In the genomic region with DNA sequence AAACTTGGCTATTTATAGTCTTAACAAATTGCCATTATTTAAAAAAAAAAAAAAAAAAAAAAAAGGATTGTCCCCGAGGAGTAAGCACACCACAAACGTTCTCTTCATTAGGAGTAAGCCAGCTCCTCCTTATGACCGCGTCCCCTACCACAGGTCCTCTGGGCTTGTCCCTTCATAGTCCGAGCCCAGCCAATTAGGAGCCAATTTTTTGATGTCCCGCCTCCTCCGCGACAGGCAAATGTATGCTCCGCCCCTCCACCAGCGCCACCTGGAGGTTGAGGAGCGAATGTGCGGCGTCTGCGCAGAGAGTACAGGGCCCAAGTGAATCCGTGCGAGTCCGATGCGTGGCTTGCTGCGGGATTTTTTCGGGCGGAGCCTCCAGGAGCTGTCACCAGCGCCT, we compare ENCODE assay signal across 8 mouse cellular contexts. TPM values are rescaled to one million over a fixed set of nuclear protein-coding genes. Genes with fewer than 3 reads are reported as not detected.
DNase-seq lines count a peak whose midpoint lies in the region; ATAC-seq and TF ChIP-seq lines count a peak whose summit lies in the region.

No protein-coding gene starts in this region.

- peak overlapping the region; percentile 61 for H3K9ac ChIP-seq in embryonic facial prominence, embryonic 14.5 days (ENCODE audit: low read depth, low read length)
- peak overlapping the region; percentile 57 for H3K9ac ChIP-seq in heart, adult 2 months (ENCODE audit: low read depth, low read length)
- 0 out of 2 replicates have a peak overlapping the region, but pooled peaks have one; percentile 37 for H3K9ac ChIP-seq in limb, embryonic 12.5 days (replicated peaks)
- no peak overlapping the region; the same call in 1 of the 2 replicates for H3K9ac ChIP-seq in midbrain, embryonic 14.5 days (replicated peaks; ENCODE audit: low read length)

- intact Hi-C loops in heart, adult 2 months (cut with DNase I), result loop anchor here (1.0 to 2.0 kb wide), 2 partner anchors 33 to 96 kb away; no protein-coding TSS in a partner anchor

- peak; percentile 97 for TF ChIP-seq CTCF in bone marrow, adult 2 months (IDR thresholded peaks at IDR 0.05; ENCODE audit: control insufficient read depth, insufficient read depth, low read length)
- TF ChIP-seq CTCF in heart, adult 2 months (IDR thresholded peaks at IDR 0.05), result peak; percentile 97

- peak overlapping the region; percentile 34 for H3K4me3 ChIP-seq in bone marrow, adult 2 months (replicated peaks; ENCODE audit: control insufficient read depth, low read depth, low read length)
- peak overlapping the region; percentile 40 for H3K4me3 ChIP-seq in embryonic facial prominence, embryonic 14.5 days (ENCODE audit: low read depth, low read length)
- peak overlapping the region; percentile 40 for H3K4me3 ChIP-seq in heart, adult 2 months
- H3K4me3 ChIP-seq in limb, embryonic 12.5 days (replicated peaks), result peak overlapping the region; percentile 42
- H3K4me3 ChIP-seq in midbrain, embryonic 14.5 days (replicated peaks; ENCODE audit: low read depth, low read length), result peak overlapping the region; percentile 27

- H3K9me3 ChIP-seq in embryonic facial prominence, embryonic 14.5 days (ENCODE audit: control insufficient read depth, low read length), result no peaks in the 10 kb centered on the region
- H3K9me3 ChIP-seq in limb, embryonic 12.5 days, result no peaks in the 10 kb centered on the region
- H3K9me3 ChIP-seq in midbrain, embryonic 14.5 days (ENCODE audit: control insufficient read depth, low read length), result no peaks in the 10 kb centered on the region

- peak; percentile 53; the same call in 1 of the 2 replicates for TF ChIP-seq POLR2A in bone marrow, adult 2 months (IDR thresholded peaks at IDR 0.05; ENCODE audit: borderline replicate concordance, control insufficient read depth, low read depth, low read length)
- peak; percentile 68; the same call in 1 of the 2 replicates for TF ChIP-seq POLR2A in heart, adult 2 months (IDR thresholded peaks at IDR 0.05; ENCODE audit: insufficient read depth, low read depth, low read length)

- peak; percentile 96 for DNase-seq in 416B (ENCODE audit: low read depth)
- DNase-seq in embryonic facial prominence, embryonic 14.5 days (ENCODE audit: low spot score), result peak; percentile 95
- DNase-seq in heart, adult 2 months, result peak; percentile 93 to 96
- DNase-seq in kidney, adult 8-10 months, result peak; percentile 95
- peak; percentile 97 for DNase-seq in midbrain, embryonic 14.5 days
- peak; percentile 83 for DNase-seq in spleen, adult 12 weeks (ENCODE audit: low spot score)

- ATAC-seq in embryonic facial prominence, embryonic 14.5 days (ENCODE audit: low read depth), result peak; percentile 92
- ATAC-seq in limb, embryonic 12.5 days (ENCODE audit: insufficient number of reproducible peaks, insufficient read depth, low FRiP score, low TSS enrichment, low read depth), result peak; percentile 71; the same call in 1 of the 2 replicates
- ATAC-seq in midbrain, embryonic 14.5 days (ENCODE audit: low FRiP score, low TSS enrichment), result peak; percentile 84

- no peak overlapping the region for H3K27ac ChIP-seq in bone marrow, adult 2 months (ENCODE audit: control insufficient read depth, insufficient read depth, low read depth, low read length, poor library complexity)
- no peak overlapping the region for H3K27ac ChIP-seq in embryonic facial prominence, embryonic 14.5 days (replicated peaks; ENCODE audit: low read depth, low read length)
- H3K27ac ChIP-seq in heart, adult 2 months, result peak overlapping the region; percentile 62
- no peak overlapping the region for H3K27ac ChIP-seq in limb, embryonic 12.5 days
- no peak overlapping the region for H3K27ac ChIP-seq in midbrain, embryonic 14.5 days (replicated peaks; ENCODE audit: low read depth, low read length)

- H3K27me3 ChIP-seq in embryonic facial prominence, embryonic 14.5 days (replicated peaks; ENCODE audit: control insufficient read depth, insufficient read depth, low read length), result no peaks in the 10 kb centered on the region
- no peaks in the 10 kb centered on the region for H3K27me3 ChIP-seq in heart, adult 2 months (ENCODE audit: control insufficient read depth, insufficient read depth, low read length)
- H3K27me3 ChIP-seq in limb, embryonic 12.5 days, result no peaks in the 10 kb centered on the region
- H3K27me3 ChIP-seq in midbrain, embryonic 14.5 days (ENCODE audit: control insufficient read depth, insufficient read depth, low read length), result no peaks in the 10 kb centered on the region

- H3K79me2 ChIP-seq in heart, adult 2 months (replicated peaks; ENCODE audit: control insufficient read depth, insufficient read depth, low read length), result no peaks in the 10 kb centered on the region

- H3K4me1 ChIP-seq in bone marrow, adult 2 months (ENCODE audit: control insufficient read depth, insufficient read depth, low read length), result no peaks in the 10 kb centered on the region
- peaks cover 28% of the 10 kb centered on the region for H3K4me1 ChIP-seq in embryonic facial prominence, embryonic 14.5 days (ENCODE audit: control insufficient read depth, insufficient read depth, low read length)
- H3K4me1 ChIP-seq in heart, adult 2 months (ENCODE audit: control insufficient read depth, insufficient read depth, low read length), result peaks cover 1% of the 10 kb centered on the region
- H3K4me1 ChIP-seq in limb, embryonic 12.5 days (replicated peaks), result peaks cover 31% of the 10 kb centered on the region
- peaks cover 19% of the 10 kb centered on the region for H3K4me1 ChIP-seq in midbrain, embryonic 14.5 days (ENCODE audit: control insufficient read depth, insufficient read depth, low read length)

- H3K4me2 ChIP-seq in embryonic facial prominence, embryonic 14.5 days (ENCODE audit: low read depth, low read length), result peak overlapping the region; percentile 62
- H3K4me2 ChIP-seq in limb, embryonic 12.5 days, result peak overlapping the region; percentile 59
- H3K4me2 ChIP-seq in midbrain, embryonic 14.5 days (ENCODE audit: low read length), result peak overlapping the region; percentile 60

- TF ChIP-seq EP300 in heart, adult 2 months (IDR thresholded peaks at IDR 0.05; ENCODE audit: insufficient read depth, low read depth, low read length), result peak; percentile 70; the same call in 1 of the 2 replicates

- WGBS in bone marrow, adult 2 months, result under 1% methylated on average over 22 of the region's 22 CpGs
- under 1% methylated on average over 22 of the region's 22 CpGs for WGBS in embryonic facial prominence, embryonic 14.5 days
- WGBS in heart, adult 2 months, result under 1% methylated on average over 22 of the region's 22 CpGs
- WGBS in limb, embryonic 12.5 days, result under 1% methylated on average over 22 of the region's 22 CpGs
- WGBS in midbrain, embryonic 14.5 days, result under 1% methylated on average over 22 of the region's 22 CpGs

- H3K36me3 ChIP-seq in embryonic facial prominence, embryonic 14.5 days (ENCODE audit: control insufficient read depth, insufficient read depth, low read length), result no peaks in the 10 kb centered on the region
- H3K36me3 ChIP-seq in heart, adult 2 months (ENCODE audit: control insufficient read depth, insufficient read depth, low read length), result no peaks in the 10 kb centered on the region
- no peaks in the 10 kb centered on the region for H3K36me3 ChIP-seq in limb, embryonic 12.5 days
- H3K36me3 ChIP-seq in midbrain, embryonic 14.5 days (ENCODE audit: control insufficient read depth, insufficient read depth, low read length), result no peaks in the 10 kb centered on the region

RNA-seq across cellular contexts. Expression of gene Dnmt3a, which starts 14.1 kb away (rescaled TPM):
- polyA plus RNA-seq in bone marrow, adult 2 months (2011; ENCODE audit: insufficient read depth, insufficient read length, low replicate concordance, missing spikeins), result 26.8 and 41.5 TPM in 2 replicates
- polyA plus RNA-seq in embryonic facial prominence, embryonic 14.5 days (2014; fragmentation: Nextera tagmentation; extraction: Ambion mirVana), result 64.9 and 65.2 TPM in 2 replicates
- total RNA-seq in heart, adult 2 months (2021), result 10 to 100 TPM; 50.9 to 56.0 TPM
- polyA plus RNA-seq in heart, adult 2 months (2012; rRNA removed), result 13.6 and 22.4 TPM in 2 replicates
- 260 and 282 TPM in 2 replicates for polyA plus RNA-seq in limb, embryonic 12.5 days (2016; fragmentation: Nextera tagmentation; extraction: Ambion mirVana)
- polyA plus RNA-seq in midbrain, embryonic 14.5 days (2014; fragmentation: Nextera tagmentation; extraction: Ambion mirVana), result 53.9 and 65.3 TPM in 2 replicates
